Mouse (Mus musculus) E14TG2a.4 (cell line): ENCODE results near the gene Gm20388.
A peak's percentile ranks its signal among the peaks of the same experiment; 100 is the strongest.

Source experiments
- H3K27me3 ChIP-seq: 2 replicates; pipeline ENCODE4 v1.6.1; 2014; ENCODE audit warnings: low read length, control low read depth; ENCODE audit not compliant: insufficient read depth
- H3K36me3 ChIP-seq: 2 replicates; pipeline ENCODE4 v1.6.1; 2014; ENCODE audit warnings: low read length, control low read depth; ENCODE audit not compliant: insufficient read depth
- H3K4me1 ChIP-seq: replicated peaks from 2 replicates; pipeline ENCODE4 v1.6.1; 2014; ENCODE audit warnings: low read depth, low read length, control low read depth
- H3K4me3 ChIP-seq: replicated peaks from 2 replicates; pipeline ENCODE4 v1.5.1; 2014; ENCODE audit warnings: mild to moderate bottlenecking, low read length
- H3K9me3 ChIP-seq: 2 replicates; pipeline ENCODE4 v1.6.1; 2014; ENCODE audit warnings: low read length, control low read depth
- CTCF ChIP-seq: conservative IDR thresholded peaks from 2 replicates; pipeline ENCODE4 v1.5.1; 2014; ENCODE audit warnings: low read length
- NANOG ChIP-seq: IDR thresholded peaks from 2 replicates; pipeline ENCODE4 v1.6.1; 2014; ENCODE audit warnings: borderline replicate concordance, low read length, mixed read lengths
- POU5F1 ChIP-seq: IDR thresholded peaks from 2 replicates; pipeline ENCODE4 v1.6.1; 2014; ENCODE audit warnings: low read length, borderline replicate concordance

Gm20388 gene

DNA sequence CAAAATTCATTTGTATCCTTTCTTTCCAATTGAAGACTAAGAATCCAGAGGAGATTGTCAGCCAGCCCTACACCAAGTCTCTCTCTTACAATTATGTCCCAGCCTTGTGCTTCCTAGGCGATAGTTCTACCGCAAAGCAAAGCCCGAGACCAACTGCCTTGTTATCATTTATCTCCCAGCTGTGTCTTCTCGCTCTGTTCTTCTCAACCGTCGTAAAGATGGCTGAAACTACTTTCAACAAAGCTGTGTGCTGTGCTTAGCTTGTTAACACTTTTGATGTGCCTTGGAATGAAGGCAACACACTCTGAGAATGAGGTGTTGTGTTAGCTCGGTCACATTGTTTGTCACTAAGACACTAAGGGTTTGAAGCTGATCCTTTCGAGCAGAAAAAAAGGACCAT, 3421.2 kb downstream of the Gm20388 start:
- H3K27me3 ChIP-seq: 0 out of 2 replicates have a peak, but pooled peaks cover 2% of the 10 kb centered on the region
- H3K9me3 ChIP-seq: no peaks in the 10 kb centered on the region
- H3K4me1 ChIP-seq: peaks cover 61% of the 10 kb centered on the region
- H3K4me3 ChIP-seq: peak overlapping the region; percentile 86
- H3K36me3 ChIP-seq: no peaks in the 10 kb centered on the region
- no peak for TF ChIP-seq CTCF
- no peak for TF ChIP-seq POU5F1
- TF ChIP-seq NANOG: no peak

DNA sequence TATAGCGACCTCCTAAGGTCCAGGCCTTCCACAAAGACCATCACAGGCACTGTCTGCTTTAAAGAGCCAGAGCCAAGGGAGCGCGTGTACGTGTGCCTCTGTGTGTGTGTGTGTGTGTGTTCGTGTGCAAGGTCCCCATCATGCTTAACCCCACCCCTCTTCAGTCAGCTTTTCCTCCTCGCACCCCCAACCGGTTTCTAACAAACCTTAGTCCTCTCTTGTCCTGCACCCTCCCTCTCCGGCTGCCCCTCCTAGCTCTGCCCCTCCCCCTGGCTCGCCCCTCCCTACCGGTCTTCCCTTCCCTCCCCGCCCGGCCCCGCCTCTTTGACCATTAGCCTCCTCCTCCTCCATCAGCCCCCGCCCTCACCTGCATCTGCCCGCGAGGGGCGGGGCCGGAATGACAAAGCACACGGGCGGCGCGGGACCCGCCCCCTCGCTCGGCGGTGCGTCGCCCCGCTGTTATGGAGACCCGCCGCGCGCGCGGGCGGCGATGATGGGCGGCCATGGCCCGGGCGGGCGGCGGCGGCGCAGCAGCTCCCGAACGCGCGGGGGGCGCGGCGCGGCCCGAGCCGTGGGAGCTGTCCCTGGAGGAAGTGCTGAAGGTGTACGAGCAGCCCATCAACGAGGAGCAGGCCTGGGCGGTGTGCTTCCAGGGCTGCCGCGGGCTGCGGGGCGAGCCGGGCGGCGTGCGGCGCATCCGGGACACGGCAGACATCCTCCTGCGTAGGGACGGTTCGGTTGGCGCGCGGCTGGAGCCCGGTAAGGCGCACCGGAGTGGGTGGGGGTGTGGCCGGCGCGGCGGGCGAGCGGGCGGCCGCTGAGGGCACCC, 3421.8 kb downstream of the Gm20388 start, which contains the start of gene Spire2:
TSS of gene Spire2 (plus strand) at position 452 of the 829 bp plus-strand sequence.
- H3K4me1 ChIP-seq: peaks cover 63% of the 10 kb centered on the region
- TF ChIP-seq NANOG (no peak), POU5F1 (no peak)

DNA sequence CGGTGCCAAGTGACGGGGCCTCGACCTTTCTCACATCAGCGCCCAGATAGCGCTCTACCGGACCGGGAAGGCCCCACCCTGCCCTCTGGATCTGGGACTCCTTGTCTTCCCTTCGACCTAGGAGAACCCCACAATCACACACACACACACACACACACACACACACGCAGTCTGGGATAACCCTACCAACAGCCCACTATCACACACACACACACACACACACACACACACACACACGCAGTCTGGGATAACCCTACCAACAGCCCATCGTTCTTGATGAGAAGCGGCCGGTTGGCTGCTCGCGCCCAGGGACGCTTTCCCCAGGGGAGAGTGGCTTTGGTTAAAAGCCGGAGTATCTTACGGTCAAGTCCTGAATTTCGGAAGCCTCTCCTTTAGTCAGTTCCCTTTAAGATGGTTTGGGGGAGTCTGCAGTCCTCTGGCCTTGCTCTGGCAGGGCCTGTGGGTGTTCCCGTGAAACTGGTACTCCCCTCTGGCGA, 3422.5 kb downstream of the Gm20388 start:
- H3K9me3 ChIP-seq: no peaks in the 10 kb centered on the region
- no peak for TF ChIP-seq CTCF
- no peak for TF ChIP-seq POU5F1
- TF ChIP-seq NANOG: no peak
- H3K36me3 ChIP-seq: no peaks in the 10 kb centered on the region
- no peaks in the 10 kb centered on the region for H3K27me3 ChIP-seq
- peaks cover 69% of the 10 kb centered on the region for H3K4me1 ChIP-seq
- peak overlapping the region; percentile 86 for H3K4me3 ChIP-seq

More for the DNA sequence above, 3421.8 kb downstream of the Gm20388 start, which contains the start of gene Spire2:
- Histone ChIP-seq H3K9me3 (no peaks in the 10 kb centered on the region), H3K36me3 (no peaks in the 10 kb centered on the region), H3K4me3 (peak within 1 kb of the TSS; percentile 86), H3K27me3 (0 out of 2 replicates have a peak, but pooled peaks cover 2% of the 10 kb centered on the region)

- Histone ChIP-seq H3K9me3 (no peaks in the 10 kb centered on the region), H3K36me3 (no peaks in the 10 kb centered on the region)
- TF ChIP-seq NANOG: no peak
- no peak for TF ChIP-seq CTCF
- no peak for TF ChIP-seq POU5F1
These were observed 3423.2 kb downstream of the Gm20388 start for GRCm38 (mm10) chr8:123333864-123334263.

GRCm38 (mm10) chr8:123334467-123334866, 3423.8 kb downstream of the Gm20388 start:
- Histone ChIP-seq H3K4me1 (peaks cover 82% of the 10 kb centered on the region), H3K36me3 (no peaks in the 10 kb centered on the region), H3K4me3 (peak overlapping the region; percentile 86), H3K27me3 (no peaks in the 10 kb centered on the region), H3K9me3 (no peaks in the 10 kb centered on the region)
- TF ChIP-seq CTCF: no peak
- TF ChIP-seq NANOG: peak; percentile 32; the same call in 1 of the 2 replicates

More at GRCm38 (mm10) chr8:123333864-123334263, 3423.2 kb downstream of the Gm20388 start:
- H3K27me3 ChIP-seq: no peaks in the 10 kb centered on the region
- peak overlapping the region; percentile 86 for H3K4me3 ChIP-seq
- peaks cover 76% of the 10 kb centered on the region for H3K4me1 ChIP-seq

- Histone ChIP-seq H3K27me3 (no peaks in the 10 kb centered on the region), H3K36me3 (no peaks in the 10 kb centered on the region), H3K9me3 (no peaks in the 10 kb centered on the region), H3K4me1 (peaks cover 79% of the 10 kb centered on the region), H3K4me3 (peak overlapping the region; percentile 46)
- TF ChIP-seq NANOG (no peak), CTCF (no peak), POU5F1 (no peak)
These were observed 3426.8 kb downstream of the Gm20388 start for GRCm38 (mm10) chr8:123337475-123337874.

GRCm38 (mm10) chr8:123340071-123340470, 3429.4 kb downstream of the Gm20388 start:
- peak; percentile 30; the same call in 1 of the 2 replicates for TF ChIP-seq CTCF
- no peak for TF ChIP-seq POU5F1
- Histone ChIP-seq H3K9me3 (no peaks in the 10 kb centered on the region), H3K36me3 (no peaks in the 10 kb centered on the region), H3K4me1 (peaks cover 82% of the 10 kb centered on the region), H3K4me3 (no peak overlapping the region), H3K27me3 (no peaks in the 10 kb centered on the region)

DNA sequence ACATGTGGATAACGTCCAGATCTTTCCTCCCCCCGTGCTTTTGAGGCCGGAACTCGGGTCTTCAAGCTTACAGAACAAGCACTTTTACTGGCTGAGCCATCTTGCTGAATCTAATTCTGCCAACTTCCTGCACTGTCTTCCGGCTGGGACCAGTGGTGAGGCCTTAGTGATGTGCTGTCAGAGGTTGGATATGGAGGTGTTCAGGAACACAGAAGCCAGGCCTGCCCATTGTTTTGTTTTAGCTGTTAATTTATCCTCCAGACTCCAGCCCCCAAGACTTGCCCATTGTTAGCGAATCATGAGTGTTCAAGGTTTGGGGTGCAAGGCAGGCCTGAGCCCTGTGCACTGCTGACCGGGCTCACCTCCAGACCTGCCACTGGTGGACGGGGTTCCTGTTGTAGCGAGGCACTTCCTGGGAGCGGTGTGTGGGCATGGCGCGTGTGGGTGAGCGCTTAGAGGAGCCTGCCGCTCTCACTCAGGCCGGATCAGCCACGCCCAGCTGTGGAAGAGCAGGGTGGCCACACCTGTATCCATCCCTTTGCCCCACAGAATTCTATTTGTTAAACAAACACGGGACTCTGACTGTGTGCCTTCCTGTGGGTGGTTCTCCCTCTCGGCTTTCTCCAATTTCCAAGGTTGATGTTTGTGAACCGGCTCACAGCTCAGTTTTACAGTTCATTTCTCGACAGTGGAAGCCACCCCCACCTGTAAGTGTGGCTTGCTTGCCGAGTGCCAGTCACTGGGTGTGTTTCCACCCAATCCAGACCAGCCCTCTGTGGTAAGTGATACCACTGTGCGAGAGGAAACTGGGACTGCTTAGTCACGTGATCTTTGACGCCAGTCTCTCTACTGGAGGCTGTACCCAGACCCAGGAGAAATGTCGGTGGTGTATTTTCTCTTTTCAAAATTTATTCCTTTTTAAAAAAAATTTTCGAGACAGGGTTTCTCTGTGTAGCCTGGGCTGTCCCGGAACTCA, 3430.7 kb downstream of the Gm20388 start:
- TF ChIP-seq POU5F1: no peak
- TF ChIP-seq CTCF: no peak
- TF ChIP-seq NANOG: no peak
- Histone ChIP-seq H3K36me3 (peaks cover 6% of the 10 kb centered on the region), H3K27me3 (no peaks in the 10 kb centered on the region)

More for the DNA sequence above, 3430.7 kb downstream of the Gm20388 start:
- Histone ChIP-seq H3K9me3 (no peaks in the 10 kb centered on the region), H3K4me3 (peak overlapping the region; percentile 72), H3K4me1 (peaks cover 83% of the 10 kb centered on the region)
